Mouse (Mus musculus) G1E (cell line): Measurements from ENCODE around the gene Gna12. TPM values are rescaled to one million over a fixed set of nuclear protein-coding genes. Genes with fewer than 3 reads are reported as not detected.
A peak's percentile ranks its signal among the peaks of the same experiment; 100 is the strongest.

Experiments
- ATAC-seq: 2 replicates; pipeline ENCODE4 v1.8.0; 2016; ENCODE audit warnings: mild to moderate bottlenecking; ENCODE audit not compliant: insufficient number of reproducible peaks, poor library complexity, low FRiP score, severe bottlenecking; ENCODE audit errors: extremely low read depth
- DNase-seq: peaks from one replicate; pipeline ENCODE4 v3.0.0; 2012; ENCODE audit warnings: low spot score
- H3K27me3 ChIP-seq: 2 replicates; pipeline ENCODE4 v1.6.1; 2012; ENCODE audit warnings: mild to moderate bottlenecking, low read length, inconsistent platforms; ENCODE audit not compliant: insufficient read depth
- H3K36me3 ChIP-seq: replicated peaks from 2 replicates; pipeline ENCODE3; 2012; ENCODE audit warnings: mild to moderate bottlenecking, inconsistent platforms
- H3K4me1 ChIP-seq: 2 replicates; pipeline ENCODE4 v1.6.1; 2012; ENCODE audit warnings: low read depth, low read length, inconsistent platforms, mixed read lengths; ENCODE audit not compliant: insufficient read depth
- H3K4me3 ChIP-seq: 2 replicates; pipeline ENCODE4 v1.5.1; 2012; ENCODE audit warnings: low read depth, mild to moderate bottlenecking, inconsistent platforms, low read length, moderate library complexity, mixed read lengths
- H3K9me3 ChIP-seq: replicated peaks from 2 replicates; pipeline ENCODE4 v1.6.1; 2012; ENCODE audit warnings: inconsistent platforms
- CTCF ChIP-seq: IDR thresholded peaks from 2 replicates; pipeline ENCODE4 v1.5.1; 2012; ENCODE audit warnings: low read depth, low read length, inconsistent platforms, mixed read lengths
- GATA1 ChIP-seq: IDR thresholded peaks from 2 replicates; pipeline ENCODE4 v1.6.1; 2012; ENCODE audit warnings: borderline replicate concordance, low read length, inconsistent platforms, mixed read lengths
- GATA2 ChIP-seq: IDR thresholded peaks from 2 replicates; pipeline ENCODE4 v1.6.1; 2012; ENCODE audit warnings: low read depth, low read length, inconsistent platforms, borderline replicate concordance
- POLR2AphosphoS5 ChIP-seq: IDR thresholded peaks from 2 replicates; pipeline ENCODE4 v1.6.1; 2012; ENCODE audit warnings: low read depth, low read length, inconsistent platforms; ENCODE audit not compliant: insufficient replicate concordance
- TAL1 ChIP-seq: conservative IDR thresholded peaks from 2 replicates; pipeline ENCODE4 v1.6.1; 2012; ENCODE audit warnings: low read depth, low read length, inconsistent platforms, mixed read lengths
- polyA plus RNA-seq: library from polyadenylated mRNA; stranded (reverse); fragments of >175 nt; gene quantifications from 2 replicates; pipeline ENCODE4 v1.2.3, GENCODE M21; 2012
- total RNA-seq, 2 experiments: library from RNA; stranded (forward) in 1 of 2; stranded (reverse) in 1 of 2; fragments of 200-1000 nt in 1 of 2; fragments of >200 nt in 1 of 2; fragmentation: Nextera tagmentation in 1 of 2; gene quantifications; 2 replicates each; pipeline ENCODE4 v1.2.3; 2014 to 2017

The Gna12 gene
- total and polyA plus RNA-seq, 3 experiments = 22.2 to 66.7 (median 53.1) TPM

DNA sequence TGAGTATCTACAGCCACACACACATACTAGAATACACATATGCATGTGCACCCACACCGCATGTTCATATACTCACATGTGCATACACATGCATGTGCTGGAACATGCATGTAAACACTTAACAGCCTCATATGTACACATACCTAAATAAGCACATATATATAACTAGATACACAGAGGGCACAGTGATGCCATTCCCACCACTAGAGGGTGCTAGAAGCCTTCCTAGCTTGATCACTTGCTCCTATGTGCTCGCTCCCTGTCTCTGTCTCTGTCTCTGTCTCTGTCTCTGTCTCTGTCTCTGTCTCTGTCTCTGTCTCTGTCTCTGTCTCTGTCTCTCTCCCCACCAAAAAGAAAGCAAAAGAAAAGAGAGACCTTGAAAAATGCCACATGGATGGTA, 38.8 kb upstream of the Gna12 start:
- H3K9me3 ChIP-seq = peaks cover 27% of the 10 kb centered on the region
- ATAC-seq (no peak), DNase-seq (no peak)
- H3K36me3 ChIP-seq = no peaks in the 10 kb centered on the region
- H3K4me3 ChIP-seq = no peak overlapping the region
- no peaks in the 10 kb centered on the region for H3K27me3 ChIP-seq
- H3K4me1 ChIP-seq = no peaks in the 10 kb centered on the region
- peak; percentile 25; the same call in 1 of the 2 replicates for TF ChIP-seq CTCF
- TF ChIP-seq GATA2 = no peak

DNA sequence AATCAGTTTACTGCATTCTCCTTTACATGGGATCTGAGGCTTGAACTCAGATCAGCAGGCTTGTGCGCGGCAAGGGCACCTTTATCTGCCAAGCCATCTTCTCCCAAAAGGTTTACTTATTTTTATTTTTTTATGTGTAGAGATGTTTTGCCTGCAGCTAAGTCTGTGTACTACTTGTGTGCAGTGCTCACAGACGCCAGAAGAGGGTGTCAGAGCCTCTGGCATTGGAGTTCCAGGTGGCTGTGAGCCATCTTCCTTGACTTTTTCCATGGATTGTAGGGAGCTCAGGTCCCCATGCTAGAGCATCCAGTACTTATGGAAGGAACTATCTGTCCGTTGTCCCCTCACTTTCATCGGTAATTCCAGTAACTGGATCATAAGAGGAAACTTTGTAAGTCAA, 29.5 kb upstream of the Gna12 start:
- Histone ChIP-seq H3K36me3 (no peaks in the 10 kb centered on the region), H3K4me3 (no peak overlapping the region), H3K4me1 (no peaks in the 10 kb centered on the region), H3K27me3 (no peaks in the 10 kb centered on the region), H3K9me3 (no peaks in the 10 kb centered on the region)
- DNase-seq (no peak), ATAC-seq (no peak)
- TF ChIP-seq GATA1 (no peak), CTCF (no peak), GATA2 (no peak), POLR2AphosphoS5 (no peak), TAL1 (no peak)

DNA sequence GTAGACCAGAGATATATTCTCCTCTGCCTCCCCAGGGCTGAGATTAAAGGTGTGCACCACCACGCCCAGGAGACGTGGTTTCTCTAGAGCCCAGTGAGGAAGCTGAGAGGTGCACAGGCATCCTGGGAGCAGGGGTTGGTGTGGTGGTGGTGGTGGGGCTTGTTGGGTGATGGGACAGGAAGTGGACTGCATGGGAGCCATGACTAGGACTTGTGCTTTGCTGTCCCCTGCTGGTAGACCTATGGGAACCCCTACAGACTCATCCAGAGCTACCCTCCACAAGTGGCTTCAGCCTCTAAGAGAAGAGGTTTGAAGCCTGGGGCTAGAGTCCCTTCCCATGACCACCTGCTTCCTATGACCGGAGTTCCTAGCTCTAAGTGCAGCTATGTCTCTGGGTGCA, 28.1 kb upstream of the Gna12 start:
- ATAC-seq (no peak), DNase-seq (no peak)
- no peaks in the 10 kb centered on the region for H3K4me1 ChIP-seq
- no peak overlapping the region for H3K4me3 ChIP-seq
- no peaks in the 10 kb centered on the region for H3K9me3 ChIP-seq
- no peaks in the 10 kb centered on the region for H3K36me3 ChIP-seq
- TF ChIP-seq POLR2AphosphoS5 (no peak), GATA1 (no peak), TAL1 (no peak), GATA2 (no peak), CTCF (no peak)
- H3K27me3 ChIP-seq = no peaks in the 10 kb centered on the region

DNA sequence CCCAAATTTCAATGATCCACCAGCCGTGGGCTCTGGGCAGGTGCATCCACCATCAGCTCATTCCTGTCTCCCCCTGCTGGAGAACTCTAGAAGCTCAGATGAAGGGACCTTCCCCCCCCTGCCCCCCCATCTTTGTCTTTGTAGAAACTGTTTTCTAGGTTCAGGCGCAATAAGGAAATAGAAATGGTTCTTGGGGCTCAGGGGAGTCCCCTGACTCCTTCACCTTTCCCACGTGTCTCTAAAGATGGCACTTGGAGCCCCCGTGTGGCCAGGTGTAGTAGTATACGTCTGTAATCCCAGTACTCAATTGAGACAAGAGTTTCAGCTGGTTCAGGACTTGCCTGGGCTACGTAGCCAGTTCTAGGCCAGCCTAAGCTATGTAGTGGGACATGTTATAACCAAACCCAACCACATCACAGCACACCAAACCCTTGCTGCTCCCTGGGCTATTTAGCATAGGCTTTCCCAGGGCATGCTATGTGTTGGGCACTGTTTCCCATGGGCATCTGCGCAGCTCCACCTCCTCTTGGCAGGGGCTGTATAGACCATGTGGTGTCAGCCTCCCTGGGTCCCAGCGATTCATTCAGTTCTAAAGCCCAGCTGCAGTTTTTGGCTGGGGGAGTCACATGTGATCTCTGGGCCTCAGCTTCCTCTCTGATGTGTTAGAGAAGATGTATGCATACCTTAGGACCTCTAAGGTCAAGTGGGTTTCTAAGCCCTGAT, 27.4 kb upstream of the Gna12 start:
- ATAC-seq (no peak), DNase-seq (no peak)
- Histone ChIP-seq H3K4me1 (no peaks in the 10 kb centered on the region), H3K27me3 (no peaks in the 10 kb centered on the region), H3K9me3 (no peaks in the 10 kb centered on the region), H3K4me3 (no peak overlapping the region), H3K36me3 (no peaks in the 10 kb centered on the region)
- TF ChIP-seq CTCF (0 out of 2 replicates have a peak, but pooled peaks have one; percentile 9), TAL1 (no peak), GATA1 (no peak), GATA2 (no peak), POLR2AphosphoS5 (no peak)

DNA sequence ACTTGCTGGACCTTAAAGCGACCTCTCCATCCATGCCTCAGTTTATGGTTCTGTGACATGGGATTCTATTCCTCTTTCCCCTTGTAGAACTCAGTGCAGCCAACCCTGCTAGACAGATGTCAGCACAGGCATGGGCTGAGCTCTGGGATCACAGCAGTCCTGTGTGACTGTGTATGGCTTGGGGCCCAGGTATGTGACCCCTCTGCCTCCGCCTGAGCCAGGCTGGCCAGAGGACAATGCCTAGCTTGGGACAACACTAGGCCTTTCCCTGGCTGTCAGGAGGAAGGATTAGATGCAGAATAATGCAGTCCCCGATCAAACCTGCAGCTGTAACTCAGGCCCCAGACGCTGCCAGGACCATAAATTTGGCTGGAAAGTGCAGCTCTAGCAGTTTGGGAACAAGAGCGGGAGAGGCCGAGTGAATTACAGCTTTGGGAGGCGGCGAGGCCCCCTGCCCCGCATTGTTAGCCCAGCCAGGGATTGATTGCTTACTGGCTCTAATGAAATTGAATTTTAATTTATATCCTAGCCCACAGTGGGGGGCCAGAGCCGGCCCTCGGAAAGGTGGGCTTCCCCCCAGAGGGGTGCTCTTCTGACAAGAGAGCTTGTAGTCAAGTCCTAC, 25.8 kb upstream of the Gna12 start:
- no peak overlapping the region for H3K4me3 ChIP-seq
- DNase-seq (no peak), ATAC-seq (no peak)
- TF ChIP-seq CTCF (no peak), GATA1 (no peak)
- H3K9me3 ChIP-seq = no peaks in the 10 kb centered on the region
- no peaks in the 10 kb centered on the region for H3K36me3 ChIP-seq
- no peaks in the 10 kb centered on the region for H3K27me3 ChIP-seq
- no peaks in the 10 kb centered on the region for H3K4me1 ChIP-seq

DNA sequence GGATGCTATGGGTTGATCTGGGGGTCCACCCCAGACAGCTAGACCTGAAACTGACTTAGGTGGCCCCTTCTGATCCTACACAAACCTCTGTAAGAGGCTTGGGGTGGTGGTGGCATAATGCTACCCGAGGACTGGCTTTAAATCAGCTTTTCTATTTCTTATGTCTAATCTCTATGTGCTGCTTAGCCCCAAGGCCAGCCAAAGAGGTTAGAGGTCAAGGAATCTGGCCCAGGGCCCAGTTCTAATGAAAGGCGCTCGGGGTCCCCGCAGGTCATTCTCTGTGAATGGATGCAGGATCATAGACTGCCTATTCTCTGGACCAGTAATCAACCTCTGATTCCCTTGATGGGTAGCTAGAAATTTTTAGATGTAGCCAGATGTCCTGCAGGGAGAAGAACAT, 24.5 kb upstream of the Gna12 start:
- Histone ChIP-seq H3K27me3 (no peaks in the 10 kb centered on the region; the same call in 1 of the 2 replicates), H3K9me3 (no peaks in the 10 kb centered on the region), H3K36me3 (no peaks in the 10 kb centered on the region), H3K4me1 (no peaks in the 10 kb centered on the region), H3K4me3 (no peak overlapping the region)
- ATAC-seq = no peak
- DNase-seq = no peak
- TF ChIP-seq TAL1 (no peak), GATA1 (no peak), GATA2 (no peak), POLR2AphosphoS5 (no peak), CTCF (no peak)
